Mouse (Mus musculus) splenic B cell, adult 2 months (primary cell): ENCODE measurements around the gene Gga1.

Experiments
- DNase-seq: peaks from one replicate; pipeline ENCODE4 v3.0.0-alpha.2; 2011; ENCODE audit warnings: low read depth, low spot score
- H3K27me3 ChIP-seq: 2 replicates; pipeline ENCODE4 v1.6.1; 2012; ENCODE audit warnings: mild to moderate bottlenecking, low read length, moderate library complexity, mixed read lengths; ENCODE audit not compliant: control insufficient read depth, poor library complexity, insufficient read depth, severe bottlenecking
- H3K36me3 ChIP-seq: 2 replicates; pipeline ENCODE4 v1.6.1; 2012; ENCODE audit warnings: mild to moderate bottlenecking, low read length, moderate library complexity, mixed read lengths; ENCODE audit not compliant: control insufficient read depth, poor library complexity, insufficient read depth, severe bottlenecking

The Gga1 gene

GRCm38 (mm10) chr15:78942663-78943062 lies 65.7 kb downstream of the Gga1 start:
- DNase-seq = peak; percentile 63
- Histone ChIP-seq H3K36me3 (peaks cover 3% of the 10 kb centered on the region), H3K27me3 (no peaks in the 10 kb centered on the region)
